Comparison of ENCODE assay signal across 8 mouse cellular contexts in the genomic region with DNA sequence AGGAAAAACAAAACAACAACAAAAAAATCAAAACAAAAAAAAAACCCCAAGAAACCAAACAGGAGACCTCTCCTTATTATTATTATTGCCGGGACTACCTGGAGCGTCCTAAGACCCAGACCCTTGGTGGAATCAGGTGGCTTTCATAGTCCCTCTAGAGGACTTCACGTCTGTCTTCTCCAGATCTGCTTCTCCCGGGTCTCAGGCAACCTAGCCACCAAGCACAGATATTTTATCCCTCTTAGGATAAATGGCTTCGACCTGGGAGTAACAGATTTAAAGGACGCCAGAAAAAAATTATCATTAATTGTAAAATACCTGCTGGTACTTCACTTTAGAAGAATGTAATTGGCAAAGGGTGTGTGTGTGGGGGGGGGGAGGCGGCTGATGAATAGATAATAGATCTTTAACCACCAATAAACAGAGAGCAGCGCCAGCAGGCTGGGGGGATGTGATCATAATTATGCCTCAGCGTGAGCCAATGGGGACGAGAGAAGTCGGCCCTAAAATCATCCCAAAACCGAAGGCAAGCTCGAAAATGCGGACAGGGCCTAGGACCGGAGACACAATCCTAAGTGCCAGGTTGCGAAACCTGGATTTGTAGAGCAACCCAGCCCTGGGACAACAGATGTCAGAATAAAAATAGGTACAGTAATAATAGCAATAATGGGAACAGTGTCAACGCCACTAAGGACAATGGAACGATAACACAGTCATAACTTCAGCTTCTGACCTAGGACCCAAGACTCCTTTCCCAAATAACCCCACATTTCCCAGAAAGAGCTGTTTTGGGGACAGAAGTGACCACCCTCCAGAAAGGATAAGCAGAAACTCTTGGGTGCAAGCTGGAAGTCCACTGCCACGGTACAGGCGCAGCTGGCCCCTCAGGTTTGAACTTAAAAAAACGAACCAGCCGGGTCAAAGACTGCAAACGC. TPM values are rescaled to one million over a fixed set of nuclear protein-coding genes. Genes with fewer than 3 reads are reported as not detected.
DNase-seq lines count a peak whose midpoint lies in the region; ATAC-seq lines count a peak whose summit lies in the region.

No protein-coding gene starts in this region.

- WGBS in hindbrain, embryonic 16.5 days = 1% methylated on average over 23 of the region's 23 CpGs
- WGBS in limb, embryonic 15.5 days = 2% methylated on average over 23 of the region's 23 CpGs

- no peak overlapping the region for H3K9ac ChIP-seq in hindbrain, embryonic 16.5 days (ENCODE audit: low read depth, low read length)
- H3K9ac ChIP-seq in limb, embryonic 15.5 days = 0 out of 2 replicates have a peak overlapping the region, but pooled peaks have one; percentile 33

- no peak overlapping the region; the same call in 1 of the 2 replicates for H3K4me3 ChIP-seq in hindbrain, embryonic 16.5 days (ENCODE audit: low read length)
- H3K4me3 ChIP-seq in limb, embryonic 15.5 days = peak overlapping the region; percentile 50

- peak overlapping the region; percentile 42; the same call in 1 of the 2 replicates for H3K4me2 ChIP-seq in hindbrain, embryonic 16.5 days (ENCODE audit: low read length)
- H3K4me2 ChIP-seq in limb, embryonic 15.5 days = peak overlapping the region; percentile 69

- no peaks in the 10 kb centered on the region for H3K9me3 ChIP-seq in hindbrain, embryonic 16.5 days (ENCODE audit: control insufficient read depth, low read length)
- no peaks in the 10 kb centered on the region for H3K9me3 ChIP-seq in limb, embryonic 15.5 days

- DNase-seq in left cerebral cortex, postnatal 25 days (ENCODE audit: low spot score in 2 of 2) = peak; percentile 45
- DNase-seq in left cerebral cortex, adult 9 months (ENCODE audit: low spot score in 2 of 2) = no peak
- peak; percentile 83 for DNase-seq in embryo, embryonic 11 days
- DNase-seq in Muller cell, postnatal 12 days (ENCODE audit: inconsistent ontology term) = no peak
- no peak for DNase-seq in thymus, adult 18-20 months
- no peak for DNase-seq in spleen, postnatal 14 days (ENCODE audit: low spot score in 2 of 2)

- intact Hi-C loops in left cerebral cortex, postnatal 25 days (cut with DNase I) = loop anchor here (2.0 to 5.0 kb wide), 4 partner anchors 70 to 486 kb away; a partner anchor contains a TSS

- no peak overlapping the region for H3K27ac ChIP-seq in hindbrain, embryonic 16.5 days (ENCODE audit: low read depth, low read length)
- peak overlapping the region; percentile 88 for H3K27ac ChIP-seq in limb, embryonic 15.5 days

- H3K27me3 ChIP-seq in hindbrain, embryonic 16.5 days (replicated peaks; ENCODE audit: control insufficient read depth, insufficient read depth, low read length) = peaks cover 72% of the 10 kb centered on the region
- H3K27me3 ChIP-seq in limb, embryonic 15.5 days = peaks cover 92% of the 10 kb centered on the region

- H3K4me1 ChIP-seq in hindbrain, embryonic 16.5 days (ENCODE audit: control insufficient read depth, insufficient read depth, low read depth, low read length) = peaks cover 11% of the 10 kb centered on the region
- H3K4me1 ChIP-seq in limb, embryonic 15.5 days = peaks cover 32% of the 10 kb centered on the region

- ATAC-seq in hindbrain, embryonic 16.5 days = no peak
- no peak for ATAC-seq in limb, embryonic 15.5 days (ENCODE audit: insufficient number of reproducible peaks, low FRiP score, low TSS enrichment, low read depth)

- no peaks in the 10 kb centered on the region for H3K36me3 ChIP-seq in hindbrain, embryonic 16.5 days (ENCODE audit: control insufficient read depth, insufficient read depth, low read length)
- no peaks in the 10 kb centered on the region for H3K36me3 ChIP-seq in limb, embryonic 15.5 days

RNA-seq across cellular contexts. Expression of a gene that starts 0.9 kb away (rescaled TPM):
- total RNA-seq in left cerebral cortex, postnatal 25 days (2021) = 10 to 100 TPM; 16.1 to 19.2 TPM
- 0.95 TPM in 1 of 2 replicates, not detected in the other for polyA plus RNA-seq in hindbrain, embryonic 16.5 days (2015; fragmentation: Nextera tagmentation; extraction: Ambion mirVana)
- 11.0 and 12.2 TPM in 2 replicates for polyA plus RNA-seq in limb, embryonic 15.5 days (2015; fragmentation: Nextera tagmentation; extraction: Ambion mirVana)

Comparison
In these comparisons a context has a peak if more than half of its experiments do, and no peak if none do; other contexts are left out.
1. DNase-seq: peak in left cerebral cortex, postnatal 25 days (2 of 2) and embryo, embryonic 11 days (single experiment); none in left cerebral cortex, adult 9 months (0 of 2), Muller cell, postnatal 12 days (single experiment), thymus, adult 18-20 months (0 of 2) and spleen, postnatal 14 days (0 of 2).